Mouse (Mus musculus) thymus, adult 2 months (tissue): ENCODE data around the gene Tmem184a. TPM values are rescaled to one million over a fixed set of nuclear protein-coding genes. Genes with fewer than 3 reads are reported as not detected.
A peak's percentile ranks its signal among the peaks of the same experiment; 100 is the strongest.

Experiments used
- DNase-seq: peaks from one replicate; pipeline ENCODE4 v3.0.0; 2021
- H3K27ac ChIP-seq: fragments of 200-500 bp; 2 replicates; pipeline ENCODE4 v1.5.1; 2012; ENCODE audit warnings: low read length, control low read depth; ENCODE audit not compliant: control insufficient read depth, insufficient read depth
- H3K27me3 ChIP-seq: fragments of 200-500 bp; 2 replicates; pipeline ENCODE4 v1.6.1; 2012; ENCODE audit warnings: mild to moderate bottlenecking, low read length, moderate library complexity, mixed read lengths; ENCODE audit not compliant: control insufficient read depth, insufficient read depth
- H3K36me3 ChIP-seq: fragments of 200-500 bp; 2 replicates; pipeline ENCODE4 v1.6.1; 2012; ENCODE audit warnings: mild to moderate bottlenecking, low read length, moderate library complexity; ENCODE audit not compliant: control insufficient read depth, insufficient read depth
- H3K4me1 ChIP-seq: fragments of 200-500 bp; replicated peaks from 2 replicates; pipeline ENCODE4 v1.6.1; 2012; ENCODE audit warnings: low read length; ENCODE audit not compliant: control insufficient read depth, insufficient read depth
- H3K4me3 ChIP-seq: fragments of 200-500 bp; 2 replicates; pipeline ENCODE4 v1.5.1; 2012; ENCODE audit warnings: mild to moderate bottlenecking, low read length, control low read depth, moderate library complexity; ENCODE audit not compliant: control insufficient read depth, insufficient read depth
- CTCF ChIP-seq: fragments of 200-500 bp; IDR thresholded peaks from 2 replicates; pipeline ENCODE4 v1.5.1; 2012; ENCODE audit warnings: mild to moderate bottlenecking, control low read depth, low read length, moderate library complexity, borderline replicate concordance; ENCODE audit not compliant: control insufficient read depth, poor library complexity, insufficient read depth; ENCODE audit errors: extremely low read depth
- POLR2A ChIP-seq: fragments of 200-500 bp; IDR thresholded peaks from 2 replicates; pipeline ENCODE4 v1.6.1; 2012; ENCODE audit warnings: mild to moderate bottlenecking, low read length, control low read depth, moderate library complexity; ENCODE audit not compliant: control insufficient read depth, poor library complexity, insufficient read depth; ENCODE audit errors: extremely low read depth
- WGBS: fragments of 180-500 bp; shearing (Covaris S2); methylation state at CpG from one replicate; pipeline ENCODE4 v1.1.7; 2018; 5-methylcytosine and 5-hydroxymethylcytosine counted together
- polyA plus RNA-seq: library from polyadenylated mRNA; depleted of rRNA; stranded (reverse); fragments of >200 nt; gene quantifications from 2 replicates; pipeline ENCODE4 v1.2.3, GENCODE M21; 2012

The Tmem184a gene
- polyA plus RNA-seq, 1 experiment = 7.6 TPM

GRCm38 (mm10) chr5:139793338-139794089 lies 26.2 kb downstream of the Tmem184a start:
- Histone ChIP-seq H3K4me3 (peak overlapping the region; percentile 28), H3K27ac (peak overlapping the region; percentile 66), H3K4me1 (peaks cover 53% of the 10 kb centered on the region), H3K36me3 (no peaks in the 10 kb centered on the region), H3K27me3 (no peaks in the 10 kb centered on the region)
- DNase-seq = peak; percentile 30
- 7% methylated on average over 11 of the region's 11 CpGs for WGBS
- TF ChIP-seq CTCF (no peak), POLR2A (no peak)

DNA sequence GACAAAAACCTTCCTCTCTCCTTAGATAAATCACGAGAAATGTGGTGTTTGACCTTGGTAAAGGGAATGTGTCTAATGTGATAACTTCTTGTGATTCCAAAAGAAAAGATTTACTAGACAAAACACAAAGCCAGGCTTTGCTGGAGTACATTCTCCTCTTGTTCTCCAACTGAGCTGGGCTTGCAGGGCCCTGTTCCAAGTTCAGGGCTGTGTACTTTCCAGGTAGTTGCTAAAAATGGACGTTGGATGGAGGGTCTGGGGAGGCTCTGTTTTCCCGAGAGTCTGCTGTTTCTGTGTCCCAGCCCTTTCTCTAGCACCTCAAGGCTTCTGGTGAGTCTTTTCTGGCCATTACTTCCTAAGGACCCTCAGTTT lies 26.8 kb downstream of the Tmem184a start:
- no peaks in the 10 kb centered on the region for H3K36me3 ChIP-seq
- H3K4me1 ChIP-seq = peaks cover 50% of the 10 kb centered on the region
- no peak for TF ChIP-seq POLR2A
- no peak for TF ChIP-seq CTCF
- 2% methylated on average over 3 of the region's 3 CpGs for WGBS
- H3K27ac ChIP-seq = peak overlapping the region; percentile 66
- no peak for DNase-seq
- H3K27me3 ChIP-seq = no peaks in the 10 kb centered on the region
- H3K4me3 ChIP-seq = peak overlapping the region; percentile 28; the same call in 1 of the 2 replicates

DNA sequence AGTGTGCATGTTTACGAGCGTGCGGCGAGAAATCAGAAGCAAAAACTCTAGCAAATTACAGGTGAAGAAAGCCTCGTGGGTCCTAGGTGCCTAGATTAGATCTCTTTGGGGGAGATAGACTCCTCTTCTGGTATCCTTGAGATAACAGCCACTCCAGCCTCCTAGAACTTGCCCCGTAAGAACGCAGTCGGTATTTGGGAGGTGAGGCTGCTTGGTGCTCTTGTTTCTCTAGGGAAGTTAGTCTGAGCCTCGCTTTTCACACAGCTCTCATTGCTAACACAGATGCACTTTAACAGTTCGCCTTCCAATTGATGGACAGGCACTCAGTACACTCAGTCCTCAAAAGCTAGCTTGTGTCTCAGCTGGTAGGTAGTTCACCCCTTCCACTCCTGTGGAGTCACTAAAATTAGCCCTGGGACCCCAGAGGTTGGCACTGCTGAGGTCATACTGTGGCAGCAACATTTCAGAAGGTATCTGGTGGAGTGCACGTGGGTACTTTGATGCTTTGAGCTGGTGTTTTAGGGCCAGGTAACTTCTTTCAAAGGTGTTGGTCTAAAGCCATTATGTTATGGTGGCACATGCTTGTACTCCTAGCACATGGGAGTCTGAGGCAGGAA lies 27.4 kb downstream of the Tmem184a start:
- WGBS = 2% methylated on average over 11 of the region's 11 CpGs
- Histone ChIP-seq H3K4me1 (peaks cover 44% of the 10 kb centered on the region), H3K27me3 (no peaks in the 10 kb centered on the region), H3K4me3 (peak overlapping the region; percentile 85), H3K27ac (peak overlapping the region; percentile 27), H3K36me3 (no peaks in the 10 kb centered on the region)
- no peak for DNase-seq
- TF ChIP-seq POLR2A = no peak
- TF ChIP-seq CTCF = no peak

DNA sequence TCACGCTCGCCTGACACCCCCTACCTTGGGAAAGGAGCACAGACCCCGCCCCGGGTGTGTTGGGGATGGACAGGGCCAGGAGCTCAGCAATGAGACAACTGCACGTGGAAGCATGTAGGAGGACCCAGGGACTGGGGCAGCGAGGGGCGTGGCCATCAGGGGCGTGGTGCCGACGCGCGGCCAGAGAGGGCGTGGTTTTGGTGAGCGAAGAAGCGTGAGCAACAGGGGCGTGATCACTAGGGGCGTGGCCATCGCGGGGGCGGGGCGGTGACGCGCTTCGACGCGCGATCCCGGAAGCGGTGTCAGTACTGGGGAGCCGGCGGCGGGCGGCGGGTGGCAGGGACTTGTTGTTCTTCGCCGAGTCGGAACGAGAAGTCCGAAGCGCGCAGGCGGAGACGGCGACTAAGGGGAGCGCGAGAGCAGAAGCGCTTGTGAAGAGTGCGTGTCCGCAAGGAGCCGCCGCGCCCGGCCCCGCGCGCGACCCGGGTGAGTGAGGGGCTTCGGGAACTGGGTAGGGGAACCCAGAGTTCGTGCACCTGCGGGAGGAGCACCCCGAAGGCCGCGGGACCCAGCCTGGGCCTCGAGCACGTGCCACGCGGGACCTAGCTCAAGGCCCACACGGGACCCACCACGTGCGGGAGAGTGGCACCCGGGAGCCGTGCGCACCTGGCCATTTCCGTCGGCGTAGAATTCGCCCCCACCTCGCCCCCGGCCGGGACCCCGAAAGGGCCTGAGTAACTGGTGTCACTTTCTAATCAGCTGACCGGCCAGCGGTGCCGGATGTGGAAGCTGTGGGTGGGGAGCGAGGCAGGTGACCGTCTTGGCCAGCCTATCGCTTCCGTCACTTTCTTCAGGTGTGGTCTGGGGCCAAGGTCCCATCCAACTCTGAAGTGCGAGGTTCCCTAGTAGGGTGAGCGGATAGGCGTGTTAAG lies 28.2 kb downstream of the Tmem184a start, which contains the start of gene Mafk:
TSS of gene Mafk (plus strand) at position 287 of the 932 bp plus-strand sequence.
- under 1% methylated on average over 92 of the region's 92 CpGs for WGBS
- Histone ChIP-seq H3K4me3 (peak within 1 kb of the TSS; percentile 85), H3K36me3 (no peaks in the 10 kb centered on the region), H3K4me1 (peaks cover 41% of the 10 kb centered on the region), H3K27ac (peak within 1 kb of the TSS; percentile 49), H3K27me3 (no peaks in the 10 kb centered on the region)
- TF ChIP-seq CTCF (peak; percentile 28; the same call in 1 of the 2 replicates), POLR2A (peak; percentile 99)
- DNase-seq = peak; percentile 98

DNA sequence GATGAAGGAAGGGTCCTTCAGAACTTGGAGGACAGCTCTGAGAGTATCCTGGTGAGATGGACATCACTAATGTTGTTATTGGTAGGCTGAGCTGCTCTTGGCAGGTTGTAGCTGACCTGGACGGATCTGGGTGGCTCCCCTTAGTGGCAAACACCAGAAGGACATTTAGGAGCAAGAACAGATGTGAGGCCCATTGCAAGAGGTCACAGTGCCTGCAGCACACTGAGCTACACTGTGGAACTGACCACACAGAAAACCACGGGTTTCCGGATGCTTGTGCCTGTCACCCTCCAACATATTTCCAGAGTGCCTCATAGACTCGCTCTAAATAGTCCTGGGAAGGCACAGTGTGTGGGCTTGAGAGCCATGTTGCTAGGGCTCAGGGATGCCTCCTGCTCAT lies 30.3 kb downstream of the Tmem184a start:
- Histone ChIP-seq H3K36me3 (no peaks in the 10 kb centered on the region), H3K4me3 (no peak overlapping the region), H3K27ac (no peak overlapping the region), H3K4me1 (peaks cover 23% of the 10 kb centered on the region), H3K27me3 (no peaks in the 10 kb centered on the region)
- no peak for DNase-seq
- TF ChIP-seq CTCF (no peak), POLR2A (no peak)
- WGBS = 38% methylated on average over 4 of the region's 4 CpGs

GRCm38 (mm10) chr5:139781406-139781805 lies 38.3 kb downstream of the Tmem184a start:
- whole genome bisulfite sequencing = 90% methylated on average over 8 of the region's 8 CpGs
- Histone ChIP-seq H3K27me3 (no peaks in the 10 kb centered on the region), H3K4me3 (no peak overlapping the region), H3K27ac (no peak overlapping the region), H3K36me3 (no peaks in the 10 kb centered on the region), H3K4me1 (peaks cover 11% of the 10 kb centered on the region)
- DNase-seq = no peak
- no peak for TF ChIP-seq CTCF
